Mouse (Mus musculus) lung, postnatal 4 days (tissue): ENCODE measurements around the gene Tnfsf10.
A peak's percentile ranks its signal among the peaks of the same experiment; 100 is the strongest.

Experiments used
- DNase-seq, 2 experiments: peaks; one replicate each; pipeline ENCODE4 v3.0.0; 2021

Gene Tnfsf10

GRCm38 (mm10) chr3:27310973-27311372, 5.9 kb upstream of the Tnfsf10 start:
- no peak for DNase-seq

GRCm38 (mm10) chr3:27311475-27311874, 5.4 kb upstream of the Tnfsf10 start:
- no peak for DNase-seq

DNA sequence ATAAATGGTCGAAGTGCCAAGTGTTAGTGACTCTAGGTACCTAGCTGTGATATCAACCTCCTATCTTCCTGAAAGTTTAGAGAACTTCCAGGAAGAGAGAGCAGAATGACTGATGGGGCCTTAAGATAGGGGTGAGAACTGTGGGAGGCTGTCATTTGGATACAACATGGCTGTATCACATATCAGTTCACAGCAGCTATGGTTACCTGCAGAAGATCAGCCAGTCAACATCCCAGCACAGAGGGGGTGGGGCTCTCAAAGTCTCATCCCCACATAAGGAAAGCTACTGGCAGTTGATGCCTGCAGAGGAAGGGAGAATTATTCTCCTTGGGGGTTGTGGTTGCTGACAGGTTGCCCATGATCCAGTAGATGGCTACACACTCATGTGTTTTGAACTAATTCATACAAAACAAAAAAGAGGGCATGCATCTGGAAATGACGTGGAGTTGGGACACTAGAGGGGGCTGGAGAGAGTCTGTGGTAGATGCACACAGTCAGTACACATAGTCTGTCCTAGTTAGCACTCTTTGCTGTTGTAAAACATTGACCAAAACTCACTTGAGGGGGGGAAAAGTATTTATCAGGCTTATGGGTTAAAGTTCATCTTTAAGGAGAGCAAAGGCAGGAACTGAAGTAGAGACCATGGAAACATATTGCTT, 2.2 kb upstream of the Tnfsf10 start:
- DNase-seq: no peak

DNA sequence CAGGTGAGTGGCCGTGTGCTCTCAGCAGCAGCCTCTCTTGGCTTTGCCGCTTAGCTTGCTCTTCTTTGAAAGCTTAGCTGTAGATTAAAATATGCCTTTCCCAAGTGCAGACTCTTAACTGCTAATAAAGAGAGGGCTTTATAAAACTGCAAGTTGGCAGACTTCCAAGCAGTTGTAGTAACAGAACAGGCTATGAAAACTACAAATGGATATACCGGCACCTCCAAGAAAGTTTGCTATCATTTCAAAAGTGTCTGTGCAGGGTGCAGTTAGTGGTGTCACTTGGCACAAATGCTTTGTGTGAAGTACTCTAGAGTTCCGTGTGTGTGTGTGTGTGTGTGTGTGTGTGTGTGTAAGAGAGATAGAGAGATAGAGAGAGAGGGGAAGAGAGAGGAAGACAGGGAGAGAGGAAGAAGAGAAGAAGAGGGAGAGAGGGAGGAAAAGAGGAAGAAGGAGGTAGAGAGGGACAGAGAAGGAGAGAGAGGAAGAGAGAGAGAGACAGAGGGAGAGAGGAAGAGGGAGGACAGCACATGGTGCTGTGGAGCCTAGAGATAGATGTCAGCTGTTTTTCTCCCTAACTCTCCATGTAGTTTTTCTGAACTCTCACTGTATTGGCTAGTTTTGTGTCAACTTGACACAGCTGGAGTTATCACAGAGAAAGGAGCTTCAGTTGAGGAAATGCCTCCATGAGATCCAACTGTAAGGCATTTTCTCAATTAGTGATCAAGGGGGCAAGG, 628 bp downstream of the Tnfsf10 start:
- DNase-seq: no peak

GRCm38 (mm10) chr3:27319650-27320049, 2.8 kb downstream of the Tnfsf10 start:
- DNase-seq: no peak

GRCm38 (mm10) chr3:27320613-27321495, 4.0 kb downstream of the Tnfsf10 start:
- peak; percentile 45 to 65 for DNase-seq

DNA sequence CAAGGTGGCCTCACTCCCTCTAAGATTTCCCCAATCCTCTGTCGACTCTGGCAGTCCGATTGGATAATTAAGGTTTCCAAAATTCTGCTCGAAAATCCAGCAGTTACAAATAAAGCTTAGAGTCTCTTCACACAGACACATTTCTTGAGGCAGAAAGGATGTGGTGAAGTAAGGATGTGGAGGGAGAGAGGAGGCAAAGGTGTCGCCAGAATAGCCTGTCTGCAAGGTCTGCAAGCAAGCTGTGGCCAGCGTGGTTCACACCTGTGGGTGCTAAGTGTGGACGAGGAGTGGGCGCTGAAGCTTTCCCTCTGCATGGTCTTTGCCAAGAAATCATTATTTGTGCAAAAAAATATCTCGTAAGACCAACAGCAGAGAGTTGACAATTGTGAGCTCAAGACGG, 5.8 kb downstream of the Tnfsf10 start:
- DNase-seq: no peak

DNA sequence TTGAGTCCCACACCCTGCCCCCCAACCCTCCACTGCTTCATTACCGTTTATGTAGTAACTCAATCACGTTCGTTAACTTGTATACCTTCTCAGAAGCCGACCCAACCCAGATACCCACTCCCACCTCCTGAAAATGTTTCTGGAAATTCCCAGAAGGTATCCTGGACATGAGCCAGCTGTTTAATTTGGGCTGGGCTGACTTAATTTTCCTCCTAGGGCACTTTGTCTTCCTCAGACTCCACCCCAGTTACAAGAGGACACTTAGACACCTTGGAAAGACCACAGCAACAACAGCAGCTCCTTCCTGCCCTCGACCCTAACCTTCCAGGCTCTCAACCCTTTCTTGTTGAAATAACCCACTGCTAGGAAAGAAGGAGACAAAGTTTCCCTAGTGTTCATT, 6.7 kb downstream of the Tnfsf10 start:
- DNase-seq: no peak

DNA sequence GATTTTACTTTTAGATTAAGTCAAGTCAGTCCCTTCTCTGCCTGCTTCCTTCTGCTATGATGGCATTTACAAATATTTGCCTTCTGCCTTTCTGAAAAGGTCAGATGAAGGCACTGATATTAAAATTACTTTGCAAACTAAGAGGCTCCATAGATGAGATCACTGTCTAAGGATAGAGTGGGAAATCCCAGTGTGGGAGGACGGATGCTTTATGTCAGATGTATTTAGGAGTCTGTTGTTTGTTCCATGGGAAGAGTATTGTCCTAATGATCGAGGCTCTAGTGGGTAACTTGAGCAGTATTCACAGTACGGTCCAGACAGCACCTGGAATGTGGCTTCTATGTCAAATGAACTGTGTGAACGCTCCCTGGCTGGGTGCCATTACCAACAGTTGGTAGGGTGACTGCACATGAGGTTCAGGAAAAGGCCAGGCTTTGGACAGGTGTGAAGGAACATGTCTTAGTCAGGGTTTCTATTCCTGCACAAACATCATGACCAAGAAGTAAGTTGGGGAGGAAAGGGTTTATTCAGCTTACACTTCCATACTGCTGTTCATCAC, 9.9 kb downstream of the Tnfsf10 start:
- DNase-seq: no peak

DNA sequence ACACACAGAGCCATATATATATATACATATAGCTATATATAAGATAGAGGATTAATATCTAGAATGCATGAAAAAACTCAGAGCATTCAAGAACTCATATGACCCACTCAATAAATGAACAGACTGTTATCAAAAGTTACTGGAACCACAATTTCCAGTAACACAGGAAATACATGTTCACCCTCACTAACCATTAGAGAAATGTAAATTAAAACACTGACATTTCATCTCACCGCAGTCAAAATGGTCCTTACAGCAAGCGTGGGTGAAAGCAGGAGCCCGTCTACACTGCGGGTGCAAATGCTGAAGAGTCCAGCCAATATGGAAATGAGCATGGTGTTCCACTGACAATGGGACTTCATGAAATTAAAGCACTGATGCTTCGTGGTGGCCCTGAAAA, 13.9 kb downstream of the Tnfsf10 start:
- DNase-seq: no peak

DNA sequence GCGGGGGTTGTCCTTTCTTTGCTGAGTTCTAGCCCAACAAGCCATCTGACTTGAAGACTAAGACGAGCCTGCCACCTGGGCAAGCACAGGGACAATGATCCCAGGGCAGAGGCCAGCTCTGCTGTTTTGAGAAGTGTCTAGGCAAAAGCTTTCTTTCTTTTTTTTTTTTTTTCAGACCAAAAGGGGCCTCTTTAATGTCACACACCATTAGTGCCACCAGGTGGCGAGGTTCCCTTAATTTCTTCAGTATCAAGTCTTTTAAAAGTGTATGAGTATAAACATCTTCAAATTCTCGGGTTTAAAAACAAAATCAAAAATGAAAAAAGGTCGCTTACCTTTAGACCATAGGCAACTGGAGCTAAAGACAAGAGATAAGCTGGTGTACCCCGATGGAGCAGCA, 21.6 kb downstream of the Tnfsf10 start:
- DNase-seq: peak in 1 of 2 experiments; percentile 52

- no peak for DNase-seq
Measured at GRCm38 (mm10) chr3:27338887-27339286, 22.1 kb downstream of the Tnfsf10 start.

- DNase-seq: no peak
Measured at GRCm38 (mm10) chr3:27340757-27341156, 23.9 kb downstream of the Tnfsf10 start.

GRCm38 (mm10) chr3:27342462-27342861, 25.6 kb downstream of the Tnfsf10 start:
- DNase-seq: no peak

DNA sequence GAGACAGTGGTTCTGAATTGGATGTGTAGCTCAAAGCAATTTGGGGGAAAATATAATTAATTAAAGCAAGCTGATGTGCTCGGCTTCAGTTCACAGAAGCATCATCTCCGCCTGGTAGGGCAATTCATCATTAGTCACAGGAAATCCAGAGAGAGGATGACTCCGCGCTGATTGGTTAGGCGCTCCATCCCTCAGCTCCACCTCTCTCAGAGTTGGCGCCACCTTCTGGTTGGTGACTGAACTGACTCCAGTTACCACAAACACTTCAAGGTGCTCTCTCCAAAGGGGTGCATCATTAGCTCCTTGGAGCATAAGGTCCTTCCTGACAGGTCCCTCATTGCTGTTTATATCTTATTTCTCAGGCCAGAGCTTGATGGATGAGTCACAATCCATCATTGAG, 28.7 kb downstream of the Tnfsf10 start:
- peak; percentile 44 to 71 for DNase-seq

DNA sequence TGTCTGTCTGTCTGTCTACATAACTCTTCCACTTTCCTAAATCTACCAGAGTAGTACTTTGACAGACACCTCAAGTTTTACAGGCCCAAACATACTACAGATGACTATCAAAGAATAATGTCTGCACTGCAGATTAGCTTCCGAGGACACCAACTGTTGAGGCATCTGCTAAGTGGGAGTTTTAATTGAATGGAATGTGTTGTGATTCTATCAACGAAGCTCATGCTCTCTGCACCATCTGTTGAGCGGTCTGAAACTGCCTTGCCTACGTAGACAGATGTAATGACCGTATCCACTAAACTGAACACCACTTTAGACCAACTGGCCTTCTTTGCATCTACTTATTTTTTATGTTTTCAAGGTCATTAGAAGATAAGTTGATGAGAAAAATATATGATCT, 31.6 kb downstream of the Tnfsf10 start:
- DNase-seq: no peak

GRCm38 (mm10) chr3:27351105-27351504, 34.3 kb downstream of the Tnfsf10 start:
- DNase-seq: peak; percentile 85 to 86

DNA sequence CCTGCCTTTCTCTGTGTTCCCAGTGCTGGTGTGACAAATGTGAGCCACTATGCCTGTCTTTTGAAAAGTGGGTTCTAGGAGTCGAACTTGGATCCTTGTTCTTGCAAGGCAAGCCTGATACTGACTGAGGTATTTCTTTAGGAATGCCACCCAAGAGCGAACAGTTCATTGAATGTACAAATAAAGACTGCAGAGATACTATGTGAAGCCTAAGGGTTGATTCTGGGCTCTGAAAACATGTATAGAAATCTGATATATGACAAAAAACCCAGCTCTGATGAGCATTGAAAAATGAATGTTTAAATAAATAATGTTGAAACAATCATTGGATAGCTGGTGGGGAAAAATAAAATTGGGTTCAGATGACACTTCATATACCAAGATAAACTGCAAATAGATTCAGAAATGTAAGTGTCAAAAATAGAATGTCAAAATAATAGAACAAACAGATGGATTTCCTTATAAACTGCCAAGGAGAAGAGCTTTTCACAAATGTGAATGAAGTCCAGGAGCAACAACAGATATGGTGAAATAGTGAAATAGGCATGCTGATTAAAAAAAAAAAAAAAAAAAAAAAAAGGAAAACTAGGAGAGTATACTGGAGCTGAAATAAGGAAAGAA, 42.4 kb downstream of the Tnfsf10 start:
- no peak for DNase-seq

DNA sequence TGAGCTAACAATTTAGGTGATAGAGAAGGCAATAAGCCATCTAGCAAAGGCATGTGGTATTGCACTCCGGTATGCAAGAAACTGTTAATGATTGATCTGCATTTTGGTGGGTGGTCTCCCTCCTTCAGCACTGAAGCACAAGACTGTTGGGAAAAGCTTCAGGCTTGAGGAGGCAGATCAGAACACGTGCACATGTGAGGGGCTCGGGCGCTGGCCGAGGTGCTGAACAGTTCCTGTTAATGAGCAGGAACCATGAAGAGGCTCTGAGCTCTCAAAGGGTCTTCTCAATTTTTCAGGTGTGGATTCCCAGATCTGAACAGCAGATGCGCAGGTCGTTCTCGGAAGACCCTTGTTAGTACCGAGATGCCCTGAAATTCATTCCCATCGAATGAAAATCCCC, 53.3 kb downstream of the Tnfsf10 start:
- DNase-seq: peak; percentile 40 to 54

- DNase-seq: no peak
Measured at GRCm38 (mm10) chr3:27370582-27371275, 53.9 kb downstream of the Tnfsf10 start.

DNA sequence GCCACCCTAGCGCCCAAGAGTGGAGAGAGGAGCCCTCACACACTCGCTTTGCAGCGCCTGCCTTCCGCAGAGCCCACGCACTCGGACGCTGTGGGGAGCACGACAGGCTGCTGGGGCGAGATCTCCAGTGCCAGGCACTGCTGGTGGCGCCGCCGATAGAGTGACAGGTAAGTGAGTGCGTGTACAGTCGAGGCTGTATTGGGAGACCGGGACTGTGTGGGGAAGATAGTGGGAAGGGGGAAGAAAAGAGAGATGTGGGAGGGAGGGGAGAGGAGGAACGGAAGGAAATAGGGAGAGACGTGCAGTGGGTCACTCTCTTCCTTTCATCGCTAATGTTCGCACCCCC, 54.4 kb downstream of the Tnfsf10 start, which contains the start of gene Ghsr:
Gene Ghsr, plus strand, starts transcription at position 76 of the 346 bp plus-strand sequence.
- DNase-seq: no peak
